Mouse (Mus musculus) ES-E14 (cell line): ENCODE data around the gene Tbc1d30. TPM values are rescaled to one million over a fixed set of nuclear protein-coding genes. Genes with fewer than 3 reads are reported as not detected.

Source experiments
- DNase-seq: peaks from one replicate; pipeline ENCODE4 v3.0.0-alpha.2; 2013; ENCODE audit warnings: low read depth, low spot score
- H3K27ac ChIP-seq: 2 replicates; pipeline ENCODE4 v1.5.1; 2012; ENCODE audit warnings: low read depth, mild to moderate bottlenecking, low read length, moderate library complexity, mixed read lengths; ENCODE audit not compliant: poor library complexity, insufficient read depth, severe bottlenecking
- H3K36me3 ChIP-seq: 2 replicates; pipeline ENCODE4 v1.6.1; 2012; ENCODE audit warnings: mild to moderate bottlenecking, low read length, moderate library complexity, mixed read lengths; ENCODE audit not compliant: control insufficient read depth, poor library complexity, insufficient read depth, severe bottlenecking
- H3K4me1 ChIP-seq, 2 experiments: fragments of 150-350 bp in 1 of 2; sonication (generic) in 1 of 2; 2 replicates each; pipeline ENCODE4 v1.6.1; 2012; ENCODE audit warnings: low read length in 2 of 2, mild to moderate bottlenecking in 1 of 2, mixed read lengths in 1 of 2; ENCODE audit not compliant: control insufficient read depth in 2 of 2, insufficient read depth in 2 of 2, poor library complexity in 1 of 2
- H3K4me3 ChIP-seq, 2 experiments: fragments of 150-350 bp in 1 of 2; sonication (generic) in 1 of 2; 2 replicates each; pipeline ENCODE4 v1.5.1; 2012; ENCODE audit warnings: low read length in 2 of 2, low read depth in 1 of 2, mild to moderate bottlenecking in 1 of 2, mixed read lengths in 1 of 2; ENCODE audit not compliant: insufficient read depth in 1 of 2, poor library complexity in 1 of 2, severe bottlenecking in 1 of 2
- H3K9ac ChIP-seq: 2 replicates; pipeline ENCODE4 v1.6.1; 2012; ENCODE audit warnings: low read depth, mild to moderate bottlenecking, low read length, mixed read lengths; ENCODE audit not compliant: poor library complexity, insufficient read depth, severe bottlenecking
- H3K9me3 ChIP-seq: fragments of 150-350 bp; sonication (generic); 2 replicates; pipeline ENCODE4 v1.6.1; 2012; ENCODE audit warnings: low read depth, mild to moderate bottlenecking, low read length; ENCODE audit not compliant: control insufficient read depth, insufficient read depth
- CHD2 ChIP-seq: IDR thresholded peaks from 2 replicates; pipeline ENCODE4 v1.6.1; 2014; ENCODE audit warnings: mild to moderate bottlenecking, low read depth, low read length, inconsistent platforms
- HCFC1 ChIP-seq: IDR thresholded peaks from 2 replicates; pipeline ENCODE4 v1.6.1; 2012; ENCODE audit warnings: low read length, inconsistent platforms, borderline replicate concordance; ENCODE audit not compliant: insufficient read depth
- MAFK ChIP-seq: IDR thresholded peaks from 2 replicates; pipeline ENCODE4 v1.6.1; 2014; ENCODE audit warnings: mild to moderate bottlenecking, low read depth, low read length, inconsistent platforms; ENCODE audit not compliant: insufficient read depth
- ZC3H11A ChIP-seq: IDR thresholded peaks from 2 replicates; pipeline ENCODE4 v1.6.1; 2012; ENCODE audit warnings: low read depth, mild to moderate bottlenecking, inconsistent platforms, low read length, borderline replicate concordance
- ZNF384 ChIP-seq: IDR thresholded peaks from 2 replicates; pipeline ENCODE4 v1.6.1; 2012; ENCODE audit warnings: low read depth, low read length, inconsistent platforms
- in situ Hi-C, 2 experiments: fragments of 600-800 bp; cut with MboI; formaldehyde crosslinking; loops; one replicate each; pipeline ENCODE4 v1.15.1; 2025; ENCODE audit warnings: low sequenced_read_pairs in 2 of 2, inconsistent platforms in 1 of 2; ENCODE audit not compliant: unreplicated experiment in 2 of 2
- total RNA-seq: library from RNA; depleted of rRNA; stranded (reverse); fragments of 300-350 nt; gene quantifications from 2 replicates; pipeline ENCODE4 v1.2.3, GENCODE M21; 2012

Tbc1d30 gene
- total RNA-seq, 1 experiment = 0.45 TPM

- H3K4me3 ChIP-seq = peak overlapping the region in 1 of 2 experiments; percentile 81; a peak in 2 of 4 replicates
- no peak for DNase-seq
- no peaks in the 10 kb centered on the region for H3K9me3 ChIP-seq
- H3K9ac ChIP-seq = no peak overlapping the region
- in situ Hi-C loops = no loop called here
- no peak for TF ChIP-seq HCFC1
- no peak for TF ChIP-seq CHD2
- TF ChIP-seq ZNF384 = no peak
- TF ChIP-seq ZC3H11A = no peak
- TF ChIP-seq MAFK = no peak
- no peaks in the 10 kb centered on the region for H3K36me3 ChIP-seq
- H3K27ac ChIP-seq = no peak overlapping the region
- H3K4me1 ChIP-seq = no peaks in the 10 kb centered on the region
Measured at GRCm38 (mm10) chr10:121351692-121352290, 713 bp upstream of the Tbc1d30 start.

- Histone ChIP-seq H3K4me3 (peak overlapping the region; percentile 66 to 81), H3K36me3 (no peaks in the 10 kb centered on the region), H3K27ac (no peak overlapping the region), H3K4me1 (no peaks in the 10 kb centered on the region), H3K9me3 (no peaks in the 10 kb centered on the region), H3K9ac (peak overlapping the region; percentile 19; the same call in 1 of the 2 replicates)
- no peak for TF ChIP-seq CHD2
- no peak for TF ChIP-seq HCFC1
- no peak for TF ChIP-seq ZC3H11A
- no peak for TF ChIP-seq MAFK
- no peak for TF ChIP-seq ZNF384
- in situ Hi-C loops = no loop called here
- no peak for DNase-seq
Measured at GRCm38 (mm10) chr10:121350357-121351065, 567 bp downstream of the Tbc1d30 start.

DNA sequence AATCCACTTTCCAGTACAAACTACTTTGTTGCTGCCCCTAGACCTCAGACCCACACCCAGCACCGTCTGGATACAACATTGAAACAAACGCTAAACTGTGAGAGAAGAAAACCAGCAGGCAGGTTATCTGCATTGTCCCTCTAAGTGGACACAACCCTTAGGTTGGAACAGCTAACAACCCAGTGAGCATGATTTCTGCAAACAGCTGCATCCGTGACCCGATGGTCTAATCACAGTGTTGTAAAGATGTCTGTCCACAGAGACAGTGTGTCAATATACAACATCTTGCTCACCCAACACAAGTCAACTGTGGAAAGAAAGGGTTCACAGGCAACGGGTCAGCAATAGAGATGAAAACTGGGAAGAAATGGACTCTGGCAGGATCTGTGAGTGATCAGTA lies 1.8 kb downstream of the Tbc1d30 start:
- Histone ChIP-seq H3K4me3 (no peak overlapping the region), H3K27ac (no peak overlapping the region)

DNA sequence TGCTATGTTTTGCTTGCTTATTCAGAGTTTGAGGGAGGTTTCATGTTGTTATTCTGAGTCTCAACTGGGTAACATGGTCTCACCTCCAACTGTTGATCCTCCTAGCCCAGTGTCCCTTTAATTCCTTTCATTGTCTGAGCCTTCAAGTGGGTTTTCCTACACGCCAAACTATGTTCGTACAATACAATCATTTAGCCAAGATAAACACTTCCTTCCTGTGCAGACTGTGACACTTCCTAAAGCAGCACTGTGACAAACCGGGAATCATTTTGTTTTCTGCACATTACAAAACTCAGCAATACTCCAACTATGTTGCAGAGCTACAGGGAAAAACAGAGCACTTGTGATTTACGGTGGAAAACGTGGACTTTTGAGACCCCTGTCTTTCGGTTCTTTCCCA lies 7.2 kb downstream of the Tbc1d30 start:
- H3K36me3 ChIP-seq = no peaks in the 10 kb centered on the region
- H3K9ac ChIP-seq = no peak overlapping the region
- no peak overlapping the region for H3K27ac ChIP-seq
- no peak for DNase-seq
- H3K9me3 ChIP-seq = no peaks in the 10 kb centered on the region
- H3K4me3 ChIP-seq = no peak overlapping the region
- in situ Hi-C loops = no loop called here
- TF ChIP-seq ZC3H11A (no peak), CHD2 (no peak), ZNF384 (no peak), HCFC1 (no peak), MAFK (no peak)
- peaks cover 0 to 5% of the 10 kb centered on the region in 2 experiments; a peak in 1 of 4 replicates for H3K4me1 ChIP-seq

More for the DNA sequence above, 1.8 kb downstream of the Tbc1d30 start:
- Histone ChIP-seq H3K36me3 (no peaks in the 10 kb centered on the region), H3K4me1 (no peaks in the 10 kb centered on the region), H3K9ac (no peak overlapping the region), H3K9me3 (no peaks in the 10 kb centered on the region)
- no peak for DNase-seq
- TF ChIP-seq ZNF384 (no peak), CHD2 (no peak), ZC3H11A (no peak), HCFC1 (no peak), MAFK (no peak)
- in situ Hi-C loops = no loop called here
